16 mouse cellular contexts compared by ENCODE assay signal in the genomic region with DNA sequence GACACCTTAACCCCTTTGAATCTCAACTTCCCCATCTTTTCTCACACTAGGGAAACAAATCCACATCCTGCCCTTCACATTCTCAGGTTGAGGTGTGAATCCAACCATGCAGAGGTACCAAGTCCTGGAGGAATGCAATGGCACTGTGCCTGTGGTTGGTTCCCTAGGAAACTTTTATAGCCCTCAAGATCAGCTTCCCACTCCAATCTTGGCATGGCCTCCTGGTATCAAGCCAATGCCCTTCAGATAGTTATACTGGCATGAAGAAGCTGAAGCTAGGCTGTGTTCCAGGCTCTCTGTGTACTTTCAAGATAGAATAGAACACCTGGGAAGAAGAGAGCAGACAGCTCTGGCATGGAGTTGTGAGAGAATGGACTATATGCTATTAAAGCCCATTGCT. TPM values are rescaled to one million over a fixed set of nuclear protein-coding genes. Genes with fewer than 3 reads are reported as not detected.
DNase-seq lines count a peak whose midpoint lies in the region; ATAC-seq and TF ChIP-seq lines count a peak whose summit lies in the region.
"Had no signal": no experiment of that assay in that cellular context is flagged by ENCODE, and none has a peak within 500 bp of the region (broad histone marks: within the 10 kb centered on the region; RNA-seq: fewer than 3 reads in every experiment).

No protein-coding gene starts in this region.

- peak; percentile 61 for DNase-seq in adrenal gland, postnatal 10 days
- DNase-seq in adrenal gland, postnatal 4 days (ENCODE audit: low spot score in 2 of 2), result no peak
- peak; percentile 95 for DNase-seq in kidney, adult 2 months
- no peak for DNase-seq in kidney, postnatal 4 days
- peak; percentile 99 for DNase-seq in gonadal fat pad, adult 2 months (ENCODE audit: low read depth)
- DNase-seq in lung, adult 2 months, result peak; percentile 90
- no peak for DNase-seq in right cerebral cortex, postnatal 10 days (ENCODE audit: low spot score in 2 of 2)
- DNase-seq: cerebellum, adult 2 months; gastrocnemius, postnatal 10 days had no signal

- peak overlapping the region; percentile 83 for H3K4me3 ChIP-seq in kidney, adult 2 months (ENCODE audit: insufficient read depth, low read depth, low read length)
- H3K4me3 ChIP-seq in lung, adult 2 months (replicated peaks; ENCODE audit: extremely low read depth, low read depth, low read length), result peak overlapping the region; percentile 62
- H3K4me3 ChIP-seq in hindbrain, embryonic 13.5 days, result no peak overlapping the region
- H3K4me3 ChIP-seq: forebrain, embryonic 13.5 days; hindbrain, embryonic 12.5 days had no signal

- no peak overlapping the region for H3K4me2 ChIP-seq in hindbrain, embryonic 13.5 days
- H3K4me2 ChIP-seq: forebrain, embryonic 13.5 days; hindbrain, embryonic 12.5 days had no signal

- no peaks in the 10 kb centered on the region for H3K27me3 ChIP-seq in kidney, adult 2 months (replicated peaks; ENCODE audit: control insufficient read depth, insufficient read depth, low read length)
- no peaks in the 10 kb centered on the region for H3K27me3 ChIP-seq in hindbrain, embryonic 13.5 days
- H3K27me3 ChIP-seq: forebrain, embryonic 13.5 days; hindbrain, embryonic 12.5 days had no signal

- no peaks in the 10 kb centered on the region for H3K9me3 ChIP-seq in hindbrain, embryonic 13.5 days
- H3K9me3 ChIP-seq: forebrain, embryonic 13.5 days; hindbrain, embryonic 12.5 days had no signal

- peaks cover 23% of the 10 kb centered on the region for H3K4me1 ChIP-seq in kidney, adult 2 months (ENCODE audit: control insufficient read depth, insufficient read depth, low read length)
- H3K4me1 ChIP-seq in lung, adult 2 months (ENCODE audit: control insufficient read depth, insufficient read depth, low read length), result peaks cover 27% of the 10 kb centered on the region
- no peaks in the 10 kb centered on the region for H3K4me1 ChIP-seq in hindbrain, embryonic 13.5 days (replicated peaks)
- H3K4me1 ChIP-seq: forebrain, embryonic 13.5 days; hindbrain, embryonic 12.5 days had no signal

- no peak for ATAC-seq in hindbrain, embryonic 13.5 days (ENCODE audit: low FRiP score)
- ATAC-seq: forebrain, embryonic 13.5 days had no signal

- peaks cover 9% of the 10 kb centered on the region; the same call in 1 of the 2 replicates for H3K36me3 ChIP-seq in kidney, adult 2 months (ENCODE audit: control insufficient read depth, insufficient read depth, low read length)
- no peaks in the 10 kb centered on the region for H3K36me3 ChIP-seq in hindbrain, embryonic 13.5 days
- H3K36me3 ChIP-seq: hindbrain, embryonic 12.5 days had no signal

- no peak overlapping the region for H3K9ac ChIP-seq in hindbrain, embryonic 13.5 days
- H3K9ac ChIP-seq: forebrain, embryonic 13.5 days; hindbrain, embryonic 12.5 days had no signal

- no peak for TF ChIP-seq CTCF in kidney, adult 2 months (conservative IDR thresholded peaks at IDR 0.05; ENCODE audit: insufficient read depth, insufficient read length, low read depth, low read length)
- TF ChIP-seq CTCF in lung, adult 2 months (IDR thresholded peaks at IDR 0.05; ENCODE audit: insufficient read depth, low read length), result no peak

- TF ChIP-seq POLR2A in kidney, adult 2 months (IDR thresholded peaks at IDR 0.05; ENCODE audit: low read depth, low read length), result no peak
- no peak for TF ChIP-seq POLR2A in lung, adult 2 months (IDR thresholded peaks at IDR 0.05; ENCODE audit: borderline replicate concordance, extremely low read depth, low read depth, low read length)

- H3K27ac ChIP-seq in kidney, adult 2 months (ENCODE audit: insufficient read depth, low read depth, low read length), result peak overlapping the region; percentile 97
- no peak overlapping the region for H3K27ac ChIP-seq in hindbrain, embryonic 13.5 days
- H3K27ac ChIP-seq: forebrain, embryonic 13.5 days; hindbrain, embryonic 12.5 days had no signal

RNA-seq across cellular contexts. Expression of gene Cyp4b1, which starts 2.2 kb away (rescaled TPM):
- 10 to 100 TPM; 19.1 to 26.5 TPM for total RNA-seq in adrenal gland, postnatal 10 days (2021)
- 10 to 100 TPM; 22.1 to 27.5 TPM for total RNA-seq in adrenal gland, postnatal 4 days (2021)
- 329 and 340 TPM in 2 replicates for polyA plus RNA-seq in kidney, adult 2 months (2012; rRNA removed)
- 53.7 and 66.2 TPM in 2 replicates for polyA plus RNA-seq in gonadal fat pad, adult 2 months (2012; rRNA removed)
- 848 and 1,004 TPM in 2 replicates for polyA plus RNA-seq in lung, adult 2 months (2012; rRNA removed)
- 0.38 and 0.42 TPM in 2 replicates for polyA plus RNA-seq in hindbrain, embryonic 13.5 days (2015; fragmentation: Nextera tagmentation; extraction: Ambion mirVana)
- polyA plus RNA-seq: forebrain, embryonic 13.5 days had no signal

RNA-seq across cellular contexts. Expression of gene Cyp4a32, which starts 44.6 kb away (rescaled TPM):
- total RNA-seq in adrenal gland, postnatal 10 days (2021), result 10 to 100 TPM in 1 of 2 experiments, 1 to 10 TPM in 1; 4.4 to 17.8 TPM
- 1 to 10 TPM in 1 of 2 experiments, under 1 TPM in 1; 0.81 to 4.4 TPM for total RNA-seq in adrenal gland, postnatal 4 days (2021)
- 0.60 and 0.91 TPM in 2 replicates for polyA plus RNA-seq in kidney, adult 2 months (2012; rRNA removed)
- polyA plus RNA-seq in gonadal fat pad, adult 2 months (2012; rRNA removed), result not detected in 2 replicates
- polyA plus RNA-seq in lung, adult 2 months (2012; rRNA removed), result not detected in 2 replicates
- polyA plus RNA-seq in hindbrain, embryonic 13.5 days (2015; fragmentation: Nextera tagmentation; extraction: Ambion mirVana), result not detected in 2 replicates
- total RNA-seq: adrenal gland, postnatal 36 days; gastrocnemius, postnatal 10 days; left cerebral cortex, postnatal 14 days had no signal
- polyA plus RNA-seq: cerebellum, adult 2 months; forebrain, embryonic 13.5 days; hindbrain, embryonic 12.5 days; liver, embryonic 16.5 days; thymus, postnatal 0 days had no signal

Comparison
In these comparisons a context has a peak if more than half of its experiments do, and no peak if none do; other contexts are left out.
1. DNase-seq: peak in adrenal gland, postnatal 10 days (single experiment), kidney, adult 2 months (single experiment), gonadal fat pad, adult 2 months (single experiment) and lung, adult 2 months (single experiment); none in adrenal gland, postnatal 4 days (0 of 2), kidney, postnatal 4 days (0 of 2) and right cerebral cortex, postnatal 10 days (0 of 2).
2. RNA of gene Cyp4b1, which starts 2.2 kb away (polyA plus RNA-seq): 848 to 1,004 TPM in lung, adult 2 months, 329 to 340 TPM in kidney, adult 2 months and 53.7 to 66.2 TPM in gonadal fat pad, adult 2 months; 0.38 to 0.42 TPM in hindbrain, embryonic 13.5 days; every median in the first group is over 10 times any median in the second.